Mouse (Mus musculus) CH12.LX (cell line): ENCODE results near the gene Pbp2. TPM values are rescaled to one million over a fixed set of nuclear protein-coding genes. Genes with fewer than 3 reads are reported as not detected.

Source experiments
- DNase-seq: peaks from one replicate; pipeline ENCODE4 v3.0.0-alpha.2; 2013; ENCODE audit errors: extremely low read depth
- H3K27ac ChIP-seq: 2 replicates; pipeline ENCODE4 v1.5.1; 2012; ENCODE audit warnings: low read depth, mild to moderate bottlenecking, control low read depth, moderate library complexity; ENCODE audit not compliant: insufficient read depth
- H3K27me3 ChIP-seq: replicated peaks from 2 replicates; pipeline ENCODE3; 2012; ENCODE audit warnings: inconsistent platforms
- H3K36me3 ChIP-seq, 2 experiments: replicated peaks in 1 of 2; 2 replicates each; pipeline versions ENCODE3 to v1.6.1; 2012; ENCODE audit warnings: inconsistent platforms in 1 of 2, low read length in 1 of 2, mild to moderate bottlenecking in 1 of 2, mixed read lengths in 1 of 2, moderate library complexity in 1 of 2; ENCODE audit not compliant: control insufficient read depth in 1 of 2, insufficient read depth in 1 of 2
- H3K4me1 ChIP-seq, 2 experiments: 2 replicates each; pipeline ENCODE4 v1.6.1; 2012; ENCODE audit warnings: inconsistent platforms in 1 of 2, moderate library complexity in 1 of 2; ENCODE audit not compliant: insufficient read depth in 2 of 2, control insufficient read depth in 1 of 2
- H3K4me2 ChIP-seq: 2 replicates; pipeline ENCODE4 v1.6.1; 2012; ENCODE audit warnings: low read depth, mild to moderate bottlenecking, control low read depth; ENCODE audit not compliant: poor library complexity, insufficient read depth, severe bottlenecking
- H3K4me3 ChIP-seq, 3 experiments: fragments of 150-350 bp in 1 of 3; sonication (generic) in 1 of 3; replicated peaks in 1 of 3; 2 replicates each; pipeline versions ENCODE3 to v1.5.1; 2011 to 2012; ENCODE audit warnings: low read depth in 2 of 3, low read length in 2 of 3, mild to moderate bottlenecking in 2 of 3, moderate library complexity in 2 of 3, control low read depth in 1 of 3, improper control_type of control experiment in 1 of 3, inconsistent platforms in 1 of 3, mixed read lengths in 1 of 3; ENCODE audit not compliant: poor library complexity in 1 of 3
- H3K79me2 ChIP-seq: replicated peaks from 2 replicates; pipeline ENCODE4 v1.6.1; 2012; ENCODE audit warnings: mild to moderate bottlenecking, moderate library complexity; ENCODE audit not compliant: control insufficient read depth, poor library complexity, insufficient read depth, severe bottlenecking; ENCODE audit errors: extremely low read depth
- H3K9ac ChIP-seq: 2 replicates; pipeline ENCODE4 v1.6.1; 2012; ENCODE audit warnings: low read depth, mild to moderate bottlenecking, control low read depth, moderate library complexity; ENCODE audit not compliant: insufficient read depth
- H3K9me3 ChIP-seq: replicated peaks from 2 replicates; pipeline ENCODE3; 2012; ENCODE audit warnings: low read length, inconsistent platforms, mixed read lengths
- BHLHE40 ChIP-seq: IDR thresholded peaks from 2 replicates; pipeline ENCODE4 v1.6.1; 2011; ENCODE audit warnings: mild to moderate bottlenecking, low read depth, low read length, improper control_type of control experiment
- CHD2 ChIP-seq: IDR thresholded peaks from 2 replicates; pipeline ENCODE4 v1.6.1; 2011; ENCODE audit warnings: low read length, improper control_type of control experiment
- E2F4 ChIP-seq: IDR thresholded peaks from 2 replicates; pipeline ENCODE4 v1.6.1; 2011; ENCODE audit warnings: low read depth, low read length, improper control_type of control experiment; ENCODE audit not compliant: insufficient replicate concordance
- ELF1 ChIP-seq: IDR thresholded peaks from 2 replicates; pipeline ENCODE4 v1.6.1; 2014; ENCODE audit warnings: low read depth, mild to moderate bottlenecking, inconsistent platforms, low read length, improper control_type of control experiment
- ETS1 ChIP-seq: conservative IDR thresholded peaks from 2 replicates; pipeline ENCODE4 v1.6.1; 2012; ENCODE audit warnings: low read depth, mild to moderate bottlenecking, inconsistent platforms, low read length, improper control_type of control experiment, moderate library complexity
- GABPA ChIP-seq: IDR thresholded peaks from 2 replicates; pipeline ENCODE4 v1.6.1; 2012; ENCODE audit warnings: low read depth, low read length, improper control_type of control experiment, inconsistent platforms; ENCODE audit not compliant: insufficient replicate concordance
- HCFC1 ChIP-seq: IDR thresholded peaks from 2 replicates; pipeline ENCODE4 v1.6.1; 2012; ENCODE audit warnings: low read depth, mild to moderate bottlenecking, inconsistent platforms, low read length, improper control_type of control experiment
- JUN ChIP-seq: IDR thresholded peaks from 2 replicates; pipeline ENCODE4 v1.6.1; 2011; ENCODE audit warnings: low read depth, mild to moderate bottlenecking, low read length, improper control_type of control experiment, moderate library complexity; ENCODE audit not compliant: insufficient read depth
- KAT2A ChIP-seq: IDR thresholded peaks from 2 replicates; pipeline ENCODE4 v1.6.1; 2012; ENCODE audit warnings: low read length, improper control_type of control experiment, inconsistent platforms; ENCODE audit not compliant: insufficient replicate concordance
- NELFE ChIP-seq: IDR thresholded peaks from 2 replicates; pipeline ENCODE4 v1.6.1; 2011; ENCODE audit warnings: low read depth, low read length, improper control_type of control experiment
- POLR2A ChIP-seq: IDR thresholded peaks from 2 replicates; pipeline ENCODE4 v1.6.1; 2011; ENCODE audit warnings: low read depth, mild to moderate bottlenecking, improper control_type of control experiment, low read length
- POLR2AphosphoS2 ChIP-seq: IDR thresholded peaks from 2 replicates; pipeline ENCODE4 v1.6.1; 2011; ENCODE audit warnings: low read depth, low read length, improper control_type of control experiment
- RAD21 ChIP-seq: IDR thresholded peaks from 2 replicates; pipeline ENCODE4 v1.6.1; 2011; ENCODE audit warnings: low read depth, mild to moderate bottlenecking, low read length, improper control_type of control experiment, moderate library complexity
- SIN3A ChIP-seq: IDR thresholded peaks from 2 replicates; pipeline ENCODE4 v1.6.1; 2012; ENCODE audit warnings: low read length, improper control_type of control experiment, inconsistent platforms
- SMC3 ChIP-seq: IDR thresholded peaks from 2 replicates; pipeline ENCODE4 v1.6.1; 2011; ENCODE audit warnings: low read depth, low read length, improper control_type of control experiment
- TBP ChIP-seq: conservative IDR thresholded peaks from 2 replicates; pipeline ENCODE4 v1.6.1; 2011; ENCODE audit warnings: low read depth, low read length, improper control_type of control experiment
- TCF12 ChIP-seq: IDR thresholded peaks from 2 replicates; pipeline ENCODE4 v1.6.1; 2014; ENCODE audit warnings: low read depth, mild to moderate bottlenecking, inconsistent platforms, low read length, improper control_type of control experiment
- UBTF ChIP-seq: IDR thresholded peaks from 2 replicates; pipeline ENCODE4 v1.6.1; 2012; ENCODE audit warnings: low read depth, mild to moderate bottlenecking, inconsistent platforms, low read length, improper control_type of control experiment, moderate library complexity
- USF2 ChIP-seq: conservative IDR thresholded peaks from 2 replicates; pipeline ENCODE4 v1.6.1; 2011; ENCODE audit warnings: low read depth, low read length, improper control_type of control experiment
- ZC3H11A ChIP-seq: IDR thresholded peaks from 2 replicates; pipeline ENCODE4 v1.6.1; 2012; ENCODE audit warnings: low read depth, mild to moderate bottlenecking, inconsistent platforms, low read length, improper control_type of control experiment
- ZNF384 ChIP-seq: IDR thresholded peaks from 2 replicates; pipeline ENCODE4 v1.6.1; 2012; ENCODE audit warnings: low read depth, low read length, improper control_type of control experiment, inconsistent platforms
- dilution Hi-C: fragments of 300-500 bp; cut with MboI; formaldehyde crosslinking; loops from 2 replicates; pipeline ENCODE4 v1.14.3; 2020; ENCODE audit warnings: low sequenced_read_pairs; ENCODE audit not compliant: extremely low pct_unique_long_range_greater_than_20kb, extremely low pct_ligation_motif_present
- in situ Hi-C: fragments of 300-500 bp; cut with MboI; formaldehyde crosslinking; loops from 3 replicates; pipeline ENCODE4 v1.14.3; 2019; ENCODE audit warnings: low sequenced_read_pairs, low pct_ligation_motif_present, low pct_unique_long_range_greater_than_20kb, mixed read lengths
- polyA plus RNA-seq: library from polyadenylated mRNA; unstranded; fragments of >175 nt; gene quantifications from 2 replicates; pipeline ENCODE4 v1.2.1, GENCODE M21; 2012; ENCODE audit warnings: low read depth; ENCODE audit not compliant: insufficient read length
- total RNA-seq, 2 experiments: library from RNA; depleted of rRNA; stranded (reverse); fragments of 300-350 nt in 1 of 2; fragments of >200 nt in 1 of 2; gene quantifications; 2 replicates each; pipeline ENCODE4 v1.2.3; 2012 to 2014

Gene Pbp2
- total and polyA plus RNA-seq, 3 experiments: not detected

DNA sequence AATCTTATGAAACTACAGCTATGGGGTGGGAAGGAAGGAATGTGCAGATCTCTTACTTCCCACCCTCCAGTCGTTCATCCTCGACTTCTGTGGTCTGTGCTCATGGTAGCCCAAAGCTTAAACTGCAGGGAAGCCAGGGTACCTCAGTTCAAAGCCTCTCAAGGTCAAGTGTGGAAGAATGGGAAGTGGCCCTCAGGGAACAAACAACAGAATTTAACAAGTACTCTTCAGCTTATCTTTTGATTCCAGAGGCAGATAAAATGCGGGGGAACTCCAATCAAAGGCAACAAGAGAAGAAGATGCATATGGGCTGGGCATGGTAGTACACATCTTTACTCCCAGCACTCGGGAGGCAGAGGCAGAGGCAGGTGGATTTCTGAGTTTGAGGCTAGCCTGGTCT is 9.7 kb downstream of the Pbp2 start:
- H3K36me3 ChIP-seq: no peaks in the 10 kb centered on the region
- H3K4me2 ChIP-seq: no peak overlapping the region
- H3K4me3 ChIP-seq: no peak overlapping the region
- no peaks in the 10 kb centered on the region for H3K79me2 ChIP-seq
- no peak for DNase-seq
- dilution Hi-C loops (no loop called here), in situ Hi-C loops (no loop called here)
- H3K27me3 ChIP-seq: peaks cover 14% of the 10 kb centered on the region
- no peaks in the 10 kb centered on the region for H3K4me1 ChIP-seq
- H3K9ac ChIP-seq: no peak overlapping the region
- no peak overlapping the region for H3K27ac ChIP-seq
- TF ChIP-seq SMC3: no peak
- TF ChIP-seq ELF1: no peak
- TF ChIP-seq, all 38 proteins: peak for 0
- no peaks in the 10 kb centered on the region for H3K9me3 ChIP-seq

DNA sequence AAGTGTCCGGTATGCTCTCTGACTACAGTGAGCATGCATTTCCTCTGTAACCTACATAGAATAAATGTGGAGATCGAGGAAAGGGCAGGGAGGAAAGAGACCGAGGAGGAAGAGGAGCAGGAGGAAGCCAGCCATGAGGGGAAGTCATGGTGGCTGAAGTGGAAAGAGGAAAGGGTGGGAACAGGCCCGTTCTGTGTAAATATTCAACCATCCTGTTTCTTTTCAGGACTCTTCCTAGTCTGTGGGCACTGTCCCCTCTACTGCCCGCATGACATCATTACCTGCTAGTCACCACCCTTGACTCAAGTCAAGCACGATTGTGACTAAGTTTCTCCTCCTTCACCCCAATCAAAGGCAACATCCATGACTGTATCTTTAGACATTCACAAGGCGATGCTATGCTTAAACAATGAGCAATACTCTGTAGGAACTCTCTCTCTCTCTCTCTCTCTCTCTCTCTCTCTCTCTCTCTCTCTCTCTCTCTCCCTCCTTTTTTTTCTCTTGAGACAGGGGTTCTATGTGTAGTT is 11.1 kb downstream of the Pbp2 start:
- Histone ChIP-seq H3K27ac (no peak overlapping the region), H3K27me3 (peaks cover 15% of the 10 kb centered on the region), H3K36me3 (no peaks in the 10 kb centered on the region), H3K4me1 (no peaks in the 10 kb centered on the region), H3K79me2 (no peaks in the 10 kb centered on the region), H3K9me3 (no peaks in the 10 kb centered on the region), H3K9ac (no peak overlapping the region), H3K4me2 (no peak overlapping the region), H3K4me3 (no peak overlapping the region)
- in situ Hi-C loops (no loop called here), dilution Hi-C loops (no loop called here)
- no peak for DNase-seq
- TF ChIP-seq CHD2 (no peak), JUN (no peak), UBTF (no peak), GABPA (no peak), POLR2AphosphoS2 (no peak)

- Histone ChIP-seq H3K36me3 (no peaks in the 10 kb centered on the region), H3K4me2 (no peak overlapping the region), H3K79me2 (no peaks in the 10 kb centered on the region), H3K4me3 (no peak overlapping the region), H3K4me1 (no peaks in the 10 kb centered on the region), H3K27ac (no peak overlapping the region), H3K9me3 (no peaks in the 10 kb centered on the region), H3K27me3 (peaks cover 15% of the 10 kb centered on the region), H3K9ac (no peak overlapping the region)
- no peak for TF ChIP-seq KAT2A
- no peak for TF ChIP-seq SIN3A
- TF ChIP-seq USF2: no peak
- TF ChIP-seq RAD21: no peak
- TF ChIP-seq TCF12: no peak
- no peak for TF ChIP-seq TBP
- no peak for TF ChIP-seq HCFC1
- TF ChIP-seq ZC3H11A: no peak
- no peak for TF ChIP-seq E2F4
- no peak for TF ChIP-seq POLR2A
- no peak for TF ChIP-seq ETS1
- no peak for TF ChIP-seq ZNF384
- no peak for TF ChIP-seq BHLHE40
- TF ChIP-seq NELFE: no peak
- dilution Hi-C loops: no loop called here
- in situ Hi-C loops: no loop called here
- DNase-seq: no peak
These were observed 12.6 kb downstream of the Pbp2 start for GRCm38 (mm10) chr6:135297570-135297969.
